Mouse (Mus musculus) c-Kit-positive CD71-positive TER-119-positive erythroid progenitor cells, embryonic 14.5 days (primary cell): Measurements from ENCODE around the gene Hdac11.

Experiments used
- DNase-seq: peaks from one replicate; pipeline ENCODE4 v3.0.0-alpha.2; 2013; ENCODE audit warnings: low spot score

Gene Hdac11

DNA sequence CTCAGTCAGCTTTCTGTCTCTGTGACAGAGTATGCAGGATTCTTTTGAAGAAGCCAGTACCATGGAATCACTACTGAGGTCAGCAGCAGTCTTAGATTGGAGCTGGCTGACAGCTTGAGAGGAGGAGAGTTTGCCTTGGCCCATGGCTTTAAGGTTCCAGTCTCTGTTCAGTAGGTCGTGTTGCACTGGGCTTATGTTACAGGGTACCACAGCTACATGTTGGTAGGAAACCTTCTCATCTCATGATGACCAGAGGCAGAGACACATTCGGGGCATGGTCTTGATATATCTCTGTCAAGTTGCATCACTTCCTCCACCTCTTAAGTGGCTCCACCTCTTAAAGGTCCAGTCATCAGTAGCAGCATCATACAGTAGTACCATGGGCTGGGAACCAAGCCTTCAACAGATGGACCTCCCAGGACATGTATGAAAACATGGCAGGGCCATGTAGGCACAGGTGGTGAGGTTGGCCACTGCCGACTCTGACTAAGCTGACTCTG lies 15.0 kb downstream of the Hdac11 start:
- DNase-seq = no peak

DNA sequence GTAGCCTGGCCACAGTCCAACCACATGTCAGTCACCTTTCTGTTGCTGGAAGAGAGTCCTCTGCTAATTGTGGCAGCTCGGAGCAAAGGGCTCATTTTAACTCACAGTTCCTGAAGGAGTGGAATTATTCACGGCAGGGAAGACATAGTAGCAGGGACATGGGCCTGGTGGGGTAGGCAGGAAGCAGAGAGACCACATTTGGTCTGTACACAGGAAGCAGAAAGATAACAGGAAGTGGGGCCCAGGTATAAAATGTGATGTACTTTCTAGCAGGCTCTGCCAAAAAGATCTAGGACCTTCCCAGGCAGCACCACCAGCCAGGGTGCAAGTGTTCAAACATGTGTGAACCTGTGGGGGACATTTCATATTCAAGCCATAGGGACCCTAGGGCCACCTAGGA lies 15.9 kb downstream of the Hdac11 start:
- no peak for DNase-seq

DNA sequence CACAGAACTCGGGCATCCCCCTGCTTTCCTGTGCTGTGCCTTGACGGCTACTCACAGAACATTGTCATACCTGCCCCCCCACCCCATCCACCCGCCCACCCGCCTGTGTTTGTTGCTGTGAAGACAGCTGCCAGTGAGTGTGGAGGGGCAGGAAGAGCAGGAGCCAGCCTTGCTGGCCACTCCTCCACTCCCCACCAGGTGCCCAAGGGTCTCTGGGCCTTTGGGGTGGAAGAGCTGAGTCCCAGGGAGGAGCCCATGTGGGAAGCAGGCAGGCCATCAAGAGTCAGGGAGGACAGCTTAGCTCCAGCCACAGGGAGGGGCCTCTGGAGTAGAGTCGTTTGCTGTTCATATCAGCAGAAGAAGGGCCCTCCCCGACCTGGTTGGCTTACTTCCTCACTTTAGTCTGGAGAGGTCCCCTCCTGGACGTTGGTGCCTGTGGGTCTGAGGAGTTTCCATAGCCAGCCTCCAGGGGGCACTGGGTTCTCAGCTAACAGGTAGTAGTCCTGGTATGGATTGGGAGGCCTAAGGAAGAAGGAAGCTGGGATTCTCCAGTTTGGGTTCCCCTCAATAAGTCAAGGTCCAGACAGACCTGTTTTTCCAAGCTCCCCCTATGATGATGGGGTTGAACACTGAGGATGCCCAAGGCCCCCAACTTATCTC lies 16.9 kb downstream of the Hdac11 start:
- DNase-seq = no peak

DNA sequence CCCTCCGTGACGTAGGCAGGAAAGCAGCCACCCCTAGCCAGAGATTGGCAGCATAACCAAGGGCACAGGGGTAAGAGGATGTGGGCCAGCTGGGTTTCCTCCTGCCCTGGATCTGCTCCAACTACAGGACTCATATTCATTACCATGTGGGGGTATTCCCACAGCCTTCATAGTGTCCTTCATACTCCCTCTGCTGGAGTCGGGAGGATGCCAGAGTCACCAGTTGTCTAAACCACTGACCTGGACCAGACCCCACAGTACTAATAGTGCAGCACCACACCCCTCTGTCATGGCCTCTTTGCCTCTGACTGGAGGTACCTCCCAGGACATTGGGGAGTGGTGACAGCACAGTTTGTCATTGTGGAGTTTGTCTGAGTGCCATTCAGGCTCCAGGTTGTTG lies 17.7 kb downstream of the Hdac11 start:
- DNase-seq = no peak

DNA sequence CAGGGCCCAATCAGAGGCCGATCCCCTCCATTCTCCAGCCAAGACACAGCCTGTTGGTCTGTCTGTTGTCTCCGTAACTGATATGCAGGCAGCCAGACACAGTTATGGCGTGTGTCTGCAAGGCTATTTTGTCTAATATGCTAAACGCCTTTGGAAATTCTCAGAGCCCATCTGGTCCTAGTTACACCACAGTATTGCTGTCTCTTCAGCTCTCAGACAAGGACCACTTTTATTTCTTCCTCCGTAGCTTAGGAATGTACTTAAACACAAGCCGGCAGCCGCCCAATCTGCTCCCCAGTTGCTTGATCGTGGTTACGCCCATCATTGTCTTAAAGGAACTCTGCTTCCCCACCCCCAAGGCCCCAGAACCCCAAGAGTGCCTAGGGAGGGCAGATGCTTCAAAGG lies 24.3 kb downstream of the Hdac11 start:
- DNase-seq = no peak

DNA sequence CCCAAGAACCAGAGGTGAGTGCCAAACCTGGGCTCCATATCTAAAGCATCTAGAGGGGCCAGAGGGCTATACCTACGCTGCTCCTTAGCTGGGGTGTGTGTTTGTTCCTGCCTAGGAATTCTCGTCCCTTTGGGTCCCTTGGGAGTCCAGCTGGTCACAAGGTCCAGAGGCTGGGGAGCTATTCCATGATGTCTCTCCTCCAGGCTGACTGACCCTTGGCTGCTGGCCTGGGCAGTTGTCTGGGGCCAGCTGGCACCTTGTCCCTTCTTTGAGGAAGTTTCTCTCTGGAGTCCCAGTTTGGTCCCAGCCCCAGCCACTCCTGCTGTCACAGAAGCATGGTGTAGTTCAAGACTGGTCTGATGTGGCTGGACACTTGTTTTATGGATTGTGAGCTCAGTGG lies 24.9 kb downstream of the Hdac11 start:
- no peak for DNase-seq

DNA sequence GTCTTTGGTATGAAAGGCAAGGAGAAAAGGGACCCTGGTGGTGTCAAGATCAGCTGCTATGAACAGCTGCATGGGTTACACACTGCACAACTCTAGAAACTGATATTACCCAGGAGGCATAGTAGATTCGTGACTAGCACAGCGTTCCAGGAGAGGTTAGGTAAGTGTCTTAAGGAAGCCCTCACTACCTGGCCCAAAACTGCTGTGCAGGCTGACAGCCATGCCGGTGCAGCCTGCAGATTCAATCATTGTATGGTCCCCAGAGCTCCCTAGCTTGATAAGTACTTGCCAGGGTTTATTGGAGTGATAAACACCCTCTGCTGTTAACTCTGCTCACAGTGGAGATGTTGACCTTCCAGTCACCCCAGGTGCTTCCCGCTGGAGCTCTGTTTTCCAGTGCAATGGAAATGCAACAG lies 25.6 kb downstream of the Hdac11 start:
- DNase-seq = no peak

DNA sequence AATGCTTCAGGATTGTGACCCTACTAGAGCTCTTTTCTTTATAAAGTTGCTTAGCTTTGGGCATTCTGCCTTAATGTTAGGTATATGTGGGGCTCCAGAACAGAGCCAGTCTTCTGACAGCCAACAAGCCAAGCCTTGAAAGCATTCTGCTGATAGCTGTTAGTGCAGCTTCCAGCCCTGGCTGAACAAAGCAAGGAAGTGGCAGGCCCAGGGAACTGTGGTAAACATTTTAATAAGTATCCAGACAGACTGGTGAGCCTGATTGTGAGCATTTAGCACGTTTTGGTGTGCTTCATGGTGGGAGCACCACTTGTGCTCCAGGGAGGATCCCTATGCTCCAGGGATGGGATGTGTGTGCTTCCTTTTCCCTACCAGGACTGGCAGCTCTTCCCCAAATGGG lies 26.6 kb downstream of the Hdac11 start:
- DNase-seq = no peak

DNA sequence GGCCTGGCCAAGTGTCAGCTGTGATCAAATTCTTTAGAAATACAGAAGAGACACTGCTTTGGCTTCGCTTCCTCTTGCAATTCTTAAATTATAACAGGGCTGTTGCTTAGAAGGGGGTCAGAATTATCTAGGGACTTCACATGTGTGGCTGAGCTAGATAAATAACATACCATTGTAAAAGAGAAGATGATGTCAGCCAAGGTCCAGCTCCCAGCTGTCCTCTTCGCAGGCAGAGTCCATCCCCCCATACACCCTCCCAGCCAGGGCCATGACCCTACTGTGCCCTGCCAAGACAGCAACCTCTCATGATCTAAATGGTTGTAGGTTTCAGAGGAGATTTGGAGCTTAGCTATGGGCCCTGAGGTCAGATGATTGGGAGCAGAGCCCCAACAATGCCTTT lies 27.5 kb downstream of the Hdac11 start:
- no peak for DNase-seq

DNA sequence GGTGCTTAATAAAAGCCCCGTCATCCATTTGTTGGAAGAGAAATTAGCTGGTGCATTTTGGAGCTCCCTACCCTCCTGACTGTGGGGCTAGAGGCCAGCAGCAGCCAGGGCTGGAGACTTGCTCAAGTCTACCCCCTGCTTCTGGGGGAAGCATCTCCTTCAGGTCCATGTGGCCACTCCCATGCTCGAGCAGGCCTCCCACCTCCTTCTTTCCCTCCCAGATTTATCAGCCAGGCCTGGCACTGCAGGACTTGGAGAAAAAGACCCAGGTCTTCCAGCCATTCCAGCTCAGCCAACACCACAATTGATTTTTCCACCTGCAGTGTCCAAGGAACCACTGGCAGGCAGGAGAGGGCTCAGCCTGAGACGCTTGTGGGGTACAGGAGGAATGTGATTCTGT lies 28.3 kb downstream of the Hdac11 start:
- DNase-seq = no peak

DNA sequence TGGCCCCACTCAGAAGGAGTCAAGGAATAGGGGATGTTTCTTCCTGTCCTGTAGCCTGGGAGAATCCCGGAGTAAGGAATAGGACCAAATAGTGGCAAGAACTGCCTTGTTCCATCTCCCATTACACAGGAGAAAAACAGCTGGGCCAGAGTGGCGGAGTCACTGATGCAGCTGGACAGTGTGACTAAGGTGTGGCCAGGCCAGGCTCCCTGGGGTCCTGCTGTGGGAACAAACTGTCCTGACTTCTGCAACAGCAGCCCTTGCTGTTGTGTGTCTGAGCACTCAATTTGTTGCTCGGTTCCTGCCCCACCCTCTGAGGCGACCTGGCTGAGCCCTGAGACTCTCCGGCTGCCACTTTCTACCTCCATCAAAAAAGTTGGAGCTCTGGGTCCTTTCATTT lies 29.0 kb downstream of the Hdac11 start:
- DNase-seq = no peak

DNA sequence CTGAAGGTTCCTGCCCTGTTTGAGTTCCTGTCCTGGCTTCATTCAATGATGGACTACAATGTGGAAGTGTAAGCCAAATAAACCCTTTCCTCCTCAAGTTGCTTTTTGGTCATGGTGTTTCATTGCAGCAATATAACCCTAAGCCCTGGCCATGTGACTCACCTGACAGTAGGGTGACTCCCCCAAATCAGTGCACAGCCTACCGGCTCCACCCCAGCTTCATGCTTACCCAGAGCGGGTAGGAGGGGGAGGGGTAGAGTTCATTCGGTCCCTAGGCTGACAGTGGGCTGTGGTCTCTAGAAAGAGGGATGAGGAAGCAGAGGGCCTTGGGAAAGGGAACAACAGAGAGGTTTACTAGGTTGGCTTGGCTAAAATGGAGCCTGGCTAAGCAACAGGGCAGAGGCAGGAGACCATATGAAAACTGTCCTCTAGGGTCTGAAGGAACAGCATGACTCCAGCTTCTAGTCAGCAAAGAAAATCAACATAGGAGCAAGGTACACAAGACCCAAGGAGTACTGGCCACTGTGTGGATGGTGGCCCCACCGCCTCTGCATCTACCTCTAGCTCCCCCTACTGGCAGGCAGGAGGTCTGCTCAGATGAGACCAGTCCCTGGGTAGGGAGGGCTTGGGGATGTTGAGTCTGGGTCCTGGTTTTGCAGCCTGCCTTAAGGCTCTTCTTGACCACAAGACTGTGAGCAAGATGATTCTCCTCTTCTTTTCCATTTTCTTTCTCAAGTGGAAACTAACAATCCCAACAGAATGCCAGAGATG lies 29.9 kb downstream of the Hdac11 start:
- DNase-seq = no peak

DNA sequence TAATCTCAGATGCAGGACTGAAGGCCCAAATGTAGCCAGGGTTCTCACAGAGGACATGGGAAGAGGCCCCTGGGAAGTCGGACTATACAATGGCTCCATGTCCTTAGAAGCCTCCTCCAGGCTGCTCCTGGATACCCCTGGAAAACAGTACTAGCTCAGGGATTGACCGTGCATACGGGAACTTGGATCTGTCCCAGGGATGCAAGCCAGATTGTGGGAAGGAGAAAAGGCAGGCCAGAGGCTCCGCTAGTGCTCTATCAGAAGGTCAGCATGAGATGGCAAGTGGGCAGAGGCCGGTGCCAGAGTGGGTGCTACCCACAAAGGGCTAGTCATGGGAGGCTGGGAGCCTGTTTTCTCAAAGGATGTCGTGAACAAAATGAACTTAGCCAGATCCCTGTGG lies 30.5 kb downstream of the Hdac11 start:
- no peak for DNase-seq

DNA sequence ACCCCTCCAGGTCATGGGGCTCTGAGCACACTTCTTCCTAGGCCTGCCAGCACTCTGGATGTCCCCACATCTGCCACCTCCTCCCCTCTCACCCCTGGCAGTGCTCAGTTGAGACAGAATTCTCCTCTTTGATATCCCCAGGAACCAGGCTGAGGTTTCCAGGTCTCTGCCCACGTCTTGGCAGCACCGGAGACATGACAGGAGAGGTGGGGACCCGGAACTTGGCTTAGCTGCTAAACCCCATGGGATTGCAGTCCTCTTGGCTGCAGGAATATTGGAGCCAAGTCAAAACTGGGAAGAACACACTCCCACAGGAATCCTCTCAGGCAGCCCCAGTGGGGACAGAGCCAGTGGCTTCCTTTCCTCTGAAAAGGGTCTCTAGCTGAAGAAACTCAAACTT lies 31.4 kb downstream of the Hdac11 start:
- no peak for DNase-seq

DNA sequence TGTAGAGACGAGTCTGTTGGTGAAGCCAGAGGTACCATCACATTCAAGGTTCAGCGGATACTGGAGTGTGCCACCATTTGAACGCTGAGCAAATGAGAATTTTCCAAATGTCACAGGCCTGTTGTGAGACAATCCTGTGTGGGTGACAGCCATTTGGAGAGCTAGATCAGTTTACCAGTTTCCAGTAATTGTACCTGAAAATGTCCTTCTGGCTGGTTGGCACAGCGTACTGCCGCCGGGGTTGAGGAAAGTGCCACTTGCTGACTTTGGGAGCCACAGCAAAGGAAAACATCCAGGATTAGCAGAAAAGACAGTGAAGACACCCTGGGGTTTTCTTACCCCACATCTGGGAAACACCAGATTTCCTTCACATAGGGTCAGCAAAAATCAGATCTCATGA lies 33.5 kb downstream of the Hdac11 start:
- no peak for DNase-seq

DNA sequence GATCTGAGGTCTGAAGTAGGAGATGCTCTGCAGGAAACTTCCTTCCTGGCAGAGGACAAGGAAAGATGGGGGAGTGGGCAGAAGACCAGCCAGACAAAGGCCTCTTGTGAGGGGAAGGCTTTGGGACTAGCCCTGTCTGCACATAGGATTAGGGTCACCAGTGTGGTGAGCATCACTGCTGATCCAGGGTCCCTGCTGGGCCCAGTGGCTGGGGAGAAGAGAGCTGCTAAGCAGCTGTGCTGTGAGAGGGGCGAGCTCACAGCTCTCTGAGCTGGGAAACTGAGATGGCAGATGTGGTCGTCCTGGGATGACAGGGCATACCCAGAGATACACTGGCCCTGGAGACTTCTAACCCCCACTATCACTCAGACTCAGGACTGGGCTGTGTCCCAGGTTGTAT lies 35.0 kb downstream of the Hdac11 start:
- DNase-seq = no peak

DNA sequence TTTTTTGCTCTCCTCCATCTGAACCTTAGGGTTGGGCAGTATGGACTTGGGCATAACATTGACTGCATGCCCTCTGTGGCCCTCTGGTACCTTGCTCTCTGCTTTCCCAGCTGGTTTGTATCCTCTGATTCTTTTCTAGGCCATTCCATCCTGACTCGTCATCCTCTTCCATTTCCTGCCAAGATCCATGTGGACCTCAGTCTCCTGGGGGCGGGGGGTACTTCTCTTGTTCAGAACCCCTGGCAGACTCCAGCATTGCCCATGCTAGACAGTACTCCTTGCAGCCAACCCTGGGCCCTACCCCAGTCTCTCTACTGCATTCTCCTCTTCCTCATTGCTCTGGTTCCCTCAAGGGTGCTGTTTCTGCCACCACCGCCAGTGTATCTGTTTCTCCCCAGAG lies 36.0 kb downstream of the Hdac11 start:
- DNase-seq = no peak

DNA sequence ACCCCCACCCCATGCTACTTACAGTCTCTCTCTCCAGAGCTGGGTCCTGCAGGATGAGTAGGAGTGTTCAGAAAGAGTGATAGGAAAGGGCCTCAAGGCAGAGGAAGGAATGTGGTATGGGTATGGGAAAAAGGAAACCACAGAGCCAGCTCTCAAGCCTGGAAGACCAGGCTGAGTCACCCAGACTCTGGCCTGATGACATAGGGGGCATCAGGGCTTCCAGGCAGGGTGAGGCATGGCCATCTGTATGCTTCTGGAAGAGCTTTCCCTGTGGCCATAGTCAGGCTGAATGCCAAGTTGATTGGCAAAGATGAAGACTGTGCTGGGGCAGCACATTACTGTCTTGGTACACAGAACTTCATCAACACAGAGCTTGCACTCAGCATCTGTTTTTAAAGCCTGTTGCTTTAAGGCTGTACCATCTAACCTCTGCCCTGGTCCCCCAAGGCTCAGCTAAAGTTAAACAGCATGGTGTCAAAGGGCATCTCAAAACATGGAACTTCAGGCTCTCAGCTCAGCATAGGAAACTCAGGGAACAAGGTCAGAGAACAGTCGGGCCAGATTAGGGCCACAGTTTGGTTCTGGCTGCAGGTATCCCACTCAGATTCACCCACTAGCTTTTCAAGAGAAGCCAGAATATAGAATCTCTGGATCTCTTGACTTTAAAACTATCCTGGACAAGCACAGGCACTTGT lies 36.5 kb downstream of the Hdac11 start:
- DNase-seq = no peak

DNA sequence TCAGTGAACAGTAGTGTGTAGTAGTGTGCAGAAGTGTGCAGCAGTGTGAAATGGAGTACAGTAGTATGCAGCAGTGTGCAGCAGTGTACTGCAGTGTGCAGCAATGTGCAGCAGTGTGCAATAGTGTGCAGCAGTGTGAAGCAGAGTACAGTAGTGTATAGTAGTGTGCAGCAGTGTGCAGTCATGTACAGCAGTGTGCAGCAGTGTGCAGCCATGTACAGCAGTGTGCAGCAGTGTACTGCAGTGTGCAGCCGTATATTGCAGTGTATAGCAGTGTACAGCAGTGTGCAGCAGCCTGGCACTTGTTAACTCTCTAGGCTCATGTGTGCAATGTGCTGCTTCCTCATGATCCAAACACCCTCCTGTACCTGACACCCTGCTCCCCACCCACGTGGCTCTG lies 42.0 kb downstream of the Hdac11 start:
- no peak for DNase-seq

DNA sequence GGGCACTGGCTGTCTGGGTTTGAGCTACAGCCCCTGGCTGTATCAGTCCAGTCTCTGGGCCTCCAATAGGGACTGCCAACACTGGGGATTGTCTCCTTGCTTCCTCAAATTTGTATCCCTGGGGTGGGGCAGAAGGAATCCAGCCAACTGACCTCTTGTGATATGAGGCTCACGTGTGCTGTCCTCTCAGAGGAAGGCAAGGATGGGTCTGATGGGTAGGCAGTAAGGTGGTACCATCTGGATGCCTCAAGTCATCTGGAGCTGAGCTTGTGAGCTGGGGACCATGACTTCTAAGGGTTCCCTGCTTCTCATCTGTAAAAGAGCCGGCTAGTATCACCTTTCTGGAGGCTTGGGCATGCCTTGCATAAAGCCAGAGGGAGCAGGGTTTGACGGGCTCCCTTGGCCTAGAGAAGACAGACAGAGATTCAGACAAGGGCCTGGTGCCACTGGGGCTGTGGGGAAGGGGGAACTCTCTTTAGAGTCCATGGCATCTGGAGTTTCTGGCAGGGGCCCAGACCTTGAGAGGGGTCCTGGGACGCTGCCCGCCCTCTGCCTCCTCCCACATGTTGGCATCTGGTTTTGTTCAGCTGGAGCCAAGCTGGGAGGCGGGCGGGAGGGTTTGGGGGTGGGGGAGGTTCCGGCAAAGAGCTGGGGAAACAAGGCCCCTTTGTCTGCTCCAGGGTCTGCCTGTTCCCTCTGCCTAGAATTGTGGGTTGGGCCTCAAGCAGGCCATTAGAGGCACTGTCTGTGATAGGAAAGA lies 44.1 kb downstream of the Hdac11 start:
- DNase-seq = no peak

DNA sequence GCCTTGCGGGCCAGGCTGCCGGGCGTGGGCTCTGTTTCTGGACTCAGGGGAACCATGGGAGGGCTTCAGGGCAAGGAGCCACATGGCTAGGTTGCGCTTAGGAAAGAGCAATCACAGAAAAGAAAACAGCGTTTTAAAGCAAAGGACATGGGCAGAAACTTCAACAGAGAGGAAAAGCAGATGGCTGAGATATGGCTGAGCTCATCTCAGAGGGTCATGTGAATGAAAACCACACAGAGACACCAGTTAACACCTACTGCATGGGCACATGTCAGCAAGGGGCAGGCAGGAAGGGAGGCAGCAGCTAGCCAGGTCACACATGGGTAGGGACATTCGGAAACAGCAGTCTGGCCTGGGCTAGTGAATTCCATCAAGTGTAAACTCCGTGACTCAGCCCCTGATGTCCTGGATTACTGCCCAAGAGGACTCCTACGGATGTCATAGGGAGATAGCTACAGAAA lies 45.4 kb downstream of the Hdac11 start:
- DNase-seq = no peak

DNA sequence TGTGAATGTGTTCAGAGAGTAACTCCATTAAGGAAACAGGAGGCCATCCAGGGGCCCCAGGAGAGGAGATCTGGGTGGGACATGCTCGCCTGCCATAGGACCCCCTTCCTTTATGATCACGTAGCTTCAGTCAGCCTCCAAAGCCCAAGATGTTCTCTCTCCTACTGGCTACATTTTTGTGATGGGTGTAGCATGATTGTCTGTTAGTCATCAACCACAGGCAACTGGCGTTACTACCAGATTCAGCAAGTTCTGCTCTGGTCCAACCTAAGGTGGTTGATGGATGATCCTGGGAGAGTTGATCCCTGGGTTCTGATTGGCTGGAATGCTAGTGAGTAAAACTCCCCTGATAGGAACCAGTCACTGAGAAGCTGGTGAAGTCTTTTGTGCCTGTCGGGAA lies 46.1 kb downstream of the Hdac11 start:
- no peak for DNase-seq
